Mouse (Mus musculus): ENCODE data around the gene Gm4792. TPM values are rescaled to one million over a fixed set of nuclear protein-coding genes. Genes with fewer than 3 reads are reported as not detected.

The Gm4792 gene
- polyA plus RNA-seq, 1 experiment, result not detected

- Histone ChIP-seq H3K4me3 (ENCODE audit: insufficient read depth, low read length) (no peak overlapping the region), H3K4me1 (ENCODE audit: control insufficient read depth, insufficient read depth, low read length) (no peaks in the 10 kb centered on the region), H3K27ac (ENCODE audit: insufficient read depth, low read length) (no peak overlapping the region)
- TF ChIP-seq CTCF (IDR thresholded peaks at IDR 0.05; ENCODE audit: borderline replicate concordance, insufficient read depth, low read length), result no peak
- TF ChIP-seq POLR2A (IDR thresholded peaks at IDR 0.05; ENCODE audit: low read depth, low read length), result no peak
Measured at GRCm38 (mm10) chr10:94305526-94305925, 7.0 kb upstream of the Gm4792 start.

DNA sequence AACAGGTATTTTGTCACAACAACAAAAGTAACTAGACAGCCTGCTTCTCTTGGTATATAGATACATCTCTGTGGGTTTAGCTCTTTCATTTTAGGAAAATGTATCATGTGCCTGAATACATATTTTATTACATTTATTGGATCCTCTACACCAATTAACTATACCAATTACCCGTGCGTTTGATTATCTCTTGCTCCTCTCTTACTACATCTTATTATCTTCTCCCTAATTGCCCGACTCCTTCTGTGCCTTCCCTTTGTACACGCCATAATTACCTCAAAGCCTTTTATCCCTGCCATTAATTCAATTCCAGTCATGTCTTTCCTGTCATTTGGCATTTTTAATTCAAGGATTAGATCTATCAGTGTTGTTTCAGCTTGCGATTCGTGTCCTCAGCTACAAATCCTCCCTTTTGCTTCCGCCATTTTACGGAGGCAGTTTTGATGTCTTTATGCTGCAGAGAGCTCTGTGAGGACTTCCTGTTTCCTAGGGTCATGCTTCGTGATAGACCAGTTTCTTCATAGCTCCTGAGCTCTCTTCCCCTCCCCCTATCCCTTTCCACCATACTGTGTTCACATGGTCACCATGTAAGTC lies 5.7 kb upstream of the Gm4792 start:
- TF ChIP-seq POLR2A (IDR thresholded peaks at IDR 0.05; ENCODE audit: low read depth, low read length), result no peak
- TF ChIP-seq CTCF (IDR thresholded peaks at IDR 0.05; ENCODE audit: borderline replicate concordance, insufficient read depth, low read length), result no peak
- no peaks in the 10 kb centered on the region for H3K4me1 ChIP-seq (ENCODE audit: control insufficient read depth, insufficient read depth, low read length)
- H3K27ac ChIP-seq (ENCODE audit: insufficient read depth, low read length), result no peak overlapping the region
- no peak overlapping the region for H3K4me3 ChIP-seq (ENCODE audit: insufficient read depth, low read length)

- Histone ChIP-seq H3K4me3 (ENCODE audit: insufficient read depth, low read length) (no peak overlapping the region), H3K27ac (ENCODE audit: insufficient read depth, low read length) (no peak overlapping the region)
Measured at GRCm38 (mm10) chr10:94299301-94299700, 798 bp upstream of the Gm4792 start.

GRCm38 (mm10) chr10:94295923-94296605 lies 2.4 kb downstream of the Gm4792 start:
- no peak overlapping the region for H3K27ac ChIP-seq (ENCODE audit: insufficient read depth, low read length)
- H3K4me3 ChIP-seq (ENCODE audit: insufficient read depth, low read length), result no peak overlapping the region
- TF ChIP-seq POLR2A (IDR thresholded peaks at IDR 0.05; ENCODE audit: low read depth, low read length) (no peak), CTCF (IDR thresholded peaks at IDR 0.05; ENCODE audit: borderline replicate concordance, insufficient read depth, low read length) (no peak)
- H3K4me1 ChIP-seq (ENCODE audit: control insufficient read depth, insufficient read depth, low read length), result peaks cover 2% of the 10 kb centered on the region; the same call in 1 of the 2 replicates

More at GRCm38 (mm10) chr10:94299301-94299700, 798 bp upstream of the Gm4792 start:
- no peak for TF ChIP-seq POLR2A (IDR thresholded peaks at IDR 0.05; ENCODE audit: low read depth, low read length)
- TF ChIP-seq CTCF (IDR thresholded peaks at IDR 0.05; ENCODE audit: borderline replicate concordance, insufficient read depth, low read length), result no peak
- peaks cover 2% of the 10 kb centered on the region; the same call in 1 of the 2 replicates for H3K4me1 ChIP-seq (ENCODE audit: control insufficient read depth, insufficient read depth, low read length)

GRCm38 (mm10) chr10:94294933-94295750 lies 3.4 kb downstream of the Gm4792 start:
- Histone ChIP-seq H3K4me1 (ENCODE audit: control insufficient read depth, insufficient read depth, low read length) (peaks cover 2% of the 10 kb centered on the region; the same call in 1 of the 2 replicates), H3K27ac (ENCODE audit: insufficient read depth, low read length) (no peak overlapping the region), H3K4me3 (ENCODE audit: insufficient read depth, low read length) (no peak overlapping the region)
- no peak for TF ChIP-seq CTCF (IDR thresholded peaks at IDR 0.05; ENCODE audit: borderline replicate concordance, insufficient read depth, low read length)
- TF ChIP-seq POLR2A (IDR thresholded peaks at IDR 0.05; ENCODE audit: low read depth, low read length), result no peak

- Histone ChIP-seq H3K4me1 (ENCODE audit: control insufficient read depth, insufficient read depth, low read length) (peaks cover 2% of the 10 kb centered on the region; the same call in 1 of the 2 replicates), H3K4me3 (ENCODE audit: insufficient read depth, low read length) (no peak overlapping the region), H3K27ac (ENCODE audit: insufficient read depth, low read length) (no peak overlapping the region)
- no peak for TF ChIP-seq POLR2A (IDR thresholded peaks at IDR 0.05; ENCODE audit: low read depth, low read length)
- TF ChIP-seq CTCF (IDR thresholded peaks at IDR 0.05; ENCODE audit: borderline replicate concordance, insufficient read depth, low read length), result no peak
Measured at GRCm38 (mm10) chr10:94294437-94294836, 4.1 kb downstream of the Gm4792 start.

GRCm38 (mm10) chr10:94282797-94283196 lies 15.7 kb downstream of the Gm4792 start:
- H3K4me3 ChIP-seq (ENCODE audit: insufficient read depth, low read length), result no peak overlapping the region
- no peak overlapping the region for H3K27ac ChIP-seq (ENCODE audit: insufficient read depth, low read length)
- TF ChIP-seq POLR2A (IDR thresholded peaks at IDR 0.05; ENCODE audit: low read depth, low read length) (no peak), CTCF (IDR thresholded peaks at IDR 0.05; ENCODE audit: borderline replicate concordance, insufficient read depth, low read length) (no peak)
- H3K4me1 ChIP-seq (ENCODE audit: control insufficient read depth, insufficient read depth, low read length), result peaks cover 2% of the 10 kb centered on the region; the same call in 1 of the 2 replicates

DNA sequence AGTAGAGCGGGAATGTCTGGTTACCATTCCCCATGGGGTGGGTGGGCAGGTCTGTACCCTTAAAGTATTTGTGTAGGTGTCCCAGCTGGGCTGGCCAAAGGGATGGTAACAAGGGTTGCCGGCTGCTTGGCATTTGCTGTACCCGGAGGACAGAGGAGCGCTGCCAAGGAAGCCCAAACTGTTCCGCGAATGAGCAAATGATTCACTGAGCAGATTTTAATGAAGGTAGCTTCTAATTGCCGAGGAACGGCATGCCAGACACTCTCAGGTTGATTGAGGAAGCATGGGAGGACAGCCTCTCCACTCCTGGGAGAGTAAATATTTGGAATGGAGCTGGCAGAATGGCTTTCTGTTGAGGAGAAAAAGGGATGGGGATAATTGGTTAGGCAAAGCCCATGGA lies 16.3 kb downstream of the Gm4792 start:
- Histone ChIP-seq H3K4me3 (ENCODE audit: insufficient read depth, low read length) (no peak overlapping the region), H3K4me1 (ENCODE audit: control insufficient read depth, insufficient read depth, low read length) (peaks cover 2% of the 10 kb centered on the region; the same call in 1 of the 2 replicates), H3K27ac (ENCODE audit: insufficient read depth, low read length) (no peak overlapping the region)
- no peak for TF ChIP-seq POLR2A (IDR thresholded peaks at IDR 0.05; ENCODE audit: low read depth, low read length)
- no peak for TF ChIP-seq CTCF (IDR thresholded peaks at IDR 0.05; ENCODE audit: borderline replicate concordance, insufficient read depth, low read length)

GRCm38 (mm10) chr10:94276511-94276910 lies 22.0 kb downstream of the Gm4792 start:
- TF ChIP-seq CTCF (IDR thresholded peaks at IDR 0.05; ENCODE audit: borderline replicate concordance, insufficient read depth, low read length) (no peak), POLR2A (IDR thresholded peaks at IDR 0.05; ENCODE audit: low read depth, low read length) (no peak)
- Histone ChIP-seq H3K27ac (ENCODE audit: insufficient read depth, low read length) (no peak overlapping the region), H3K4me3 (ENCODE audit: insufficient read depth, low read length) (no peak overlapping the region), H3K4me1 (ENCODE audit: control insufficient read depth, insufficient read depth, low read length) (peaks cover 2% of the 10 kb centered on the region; the same call in 1 of the 2 replicates)

All from embryonic fibroblast, embryonic 13.5 days (primary cell).